Mouse (Mus musculus): ENCODE measurements around the gene Ankzf1. TPM values are rescaled to one million over a fixed set of nuclear protein-coding genes. Genes with fewer than 3 reads are reported as not detected.
A peak's percentile ranks its signal among the peaks of the same experiment; 100 is the strongest.

The Ankzf1 gene
- polyA plus RNA-seq, 1 experiment from 2014 or later: 29.2 TPM

GRCm38 (mm10) chr1:75213096-75213495 lies 21.1 kb downstream of the Ankzf1 start:
- ATAC-seq (ENCODE audit: low FRiP score, low TSS enrichment): no peak
- H3K9me3 ChIP-seq (ENCODE audit: low read length): no peaks in the 10 kb centered on the region
- 87% methylated on average over 7 of the region's 7 CpGs for WGBS
- no peak overlapping the region for H3K4me2 ChIP-seq (replicated peaks; ENCODE audit: low read depth, low read length)
- H3K4me3 ChIP-seq (ENCODE audit: low read length): no peak overlapping the region
- H3K36me3 ChIP-seq (ENCODE audit: insufficient read depth, low read length): peaks cover 34% of the 10 kb centered on the region
- H3K27ac ChIP-seq (ENCODE audit: low read length): peak overlapping the region; percentile 91
- H3K27me3 ChIP-seq (ENCODE audit: insufficient read depth, low read length): peaks cover 7% of the 10 kb centered on the region; the same call in 1 of the 2 replicates
- peaks cover 48% of the 10 kb centered on the region for H3K4me1 ChIP-seq (ENCODE audit: insufficient read depth, low read length)
- no peak overlapping the region for H3K9ac ChIP-seq (replicated peaks; ENCODE audit: low read length)

- H3K9me3 ChIP-seq (ENCODE audit: low read length): no peaks in the 10 kb centered on the region
- H3K4me1 ChIP-seq (ENCODE audit: insufficient read depth, low read length): peaks cover 48% of the 10 kb centered on the region
- 61% methylated on average over 2 of the region's 2 CpGs for WGBS
- peaks cover 34% of the 10 kb centered on the region for H3K36me3 ChIP-seq (ENCODE audit: insufficient read depth, low read length)
- peaks cover 14% of the 10 kb centered on the region; the same call in 1 of the 2 replicates for H3K27me3 ChIP-seq (ENCODE audit: insufficient read depth, low read length)
- ATAC-seq (ENCODE audit: low FRiP score, low TSS enrichment): peak; percentile 49
- H3K27ac ChIP-seq (ENCODE audit: low read length): peak overlapping the region; percentile 91
- H3K4me3 ChIP-seq (ENCODE audit: low read length): no peak overlapping the region
- no peak overlapping the region for H3K4me2 ChIP-seq (replicated peaks; ENCODE audit: low read depth, low read length)
- peak overlapping the region; percentile 27; the same call in 1 of the 2 replicates for H3K9ac ChIP-seq (replicated peaks; ENCODE audit: low read length)
Measured at GRCm38 (mm10) chr1:75214442-75214841, 22.5 kb downstream of the Ankzf1 start.

DNA sequence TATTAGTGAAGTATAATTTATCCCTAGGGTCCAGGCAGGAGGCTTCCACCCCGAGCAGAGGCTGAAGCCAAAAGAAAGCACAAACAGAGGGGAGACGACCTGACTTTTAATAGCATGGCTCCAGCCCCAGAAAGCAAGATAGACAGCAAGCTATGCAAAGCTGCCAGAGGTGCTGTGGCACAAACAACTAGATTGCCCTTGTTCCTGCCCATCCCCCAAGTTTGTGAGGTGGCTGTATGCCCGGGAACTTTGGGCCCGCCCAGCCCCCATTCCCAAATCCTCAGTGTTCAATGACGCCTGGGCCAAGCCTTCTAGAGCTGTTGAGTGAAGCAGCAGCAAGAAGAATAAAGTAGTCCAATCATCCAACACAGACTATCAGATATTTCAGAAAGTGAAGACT lies 22.9 kb downstream of the Ankzf1 start:
- Histone ChIP-seq H3K9me3 (ENCODE audit: low read length) (no peaks in the 10 kb centered on the region), H3K4me3 (ENCODE audit: low read length) (no peak overlapping the region), H3K4me2 (replicated peaks; ENCODE audit: low read depth, low read length) (0 out of 2 replicates have a peak overlapping the region, but pooled peaks have one; percentile 17), H3K4me1 (ENCODE audit: insufficient read depth, low read length) (peaks cover 48% of the 10 kb centered on the region), H3K27ac (ENCODE audit: low read length) (peak overlapping the region; percentile 91), H3K27me3 (ENCODE audit: insufficient read depth, low read length) (peaks cover 17% of the 10 kb centered on the region), H3K36me3 (ENCODE audit: insufficient read depth, low read length) (peaks cover 34% of the 10 kb centered on the region), H3K9ac (replicated peaks; ENCODE audit: low read length) (no peak overlapping the region)
- no peak for ATAC-seq (ENCODE audit: low FRiP score, low TSS enrichment)
- 56% methylated on average over 5 of the region's 5 CpGs for WGBS

- 87% methylated on average over 9 of the region's 9 CpGs for WGBS
- H3K9me3 ChIP-seq (ENCODE audit: low read length): no peaks in the 10 kb centered on the region
- no peak for ATAC-seq (ENCODE audit: low FRiP score, low TSS enrichment)
- peaks cover 26% of the 10 kb centered on the region for H3K27me3 ChIP-seq (ENCODE audit: insufficient read depth, low read length)
- peaks cover 44% of the 10 kb centered on the region for H3K4me1 ChIP-seq (ENCODE audit: insufficient read depth, low read length)
- H3K4me3 ChIP-seq (ENCODE audit: low read length): no peak overlapping the region
- H3K36me3 ChIP-seq (ENCODE audit: insufficient read depth, low read length): peaks cover 34% of the 10 kb centered on the region
- peak overlapping the region; percentile 91; the same call in 1 of the 2 replicates for H3K27ac ChIP-seq (ENCODE audit: low read length)
- H3K4me2 ChIP-seq (replicated peaks; ENCODE audit: low read depth, low read length): no peak overlapping the region
- H3K9ac ChIP-seq (replicated peaks; ENCODE audit: low read length): no peak overlapping the region
Measured at GRCm38 (mm10) chr1:75215785-75216184, 23.8 kb downstream of the Ankzf1 start.

GRCm38 (mm10) chr1:75216797-75217585 lies 25.0 kb downstream of the Ankzf1 start:
- no peaks in the 10 kb centered on the region for H3K9me3 ChIP-seq (ENCODE audit: low read length)
- WGBS: 73% methylated on average over 13 of the region's 13 CpGs
- peak overlapping the region; percentile 99 for H3K4me2 ChIP-seq (replicated peaks; ENCODE audit: low read depth, low read length)
- peaks cover 33% of the 10 kb centered on the region for H3K27me3 ChIP-seq (ENCODE audit: insufficient read depth, low read length)
- no peak for ATAC-seq (ENCODE audit: low FRiP score, low TSS enrichment)
- peak overlapping the region; percentile 1; the same call in 1 of the 2 replicates for H3K27ac ChIP-seq (ENCODE audit: low read length)
- peaks cover 32% of the 10 kb centered on the region for H3K36me3 ChIP-seq (ENCODE audit: insufficient read depth, low read length)
- peaks cover 36% of the 10 kb centered on the region for H3K4me1 ChIP-seq (ENCODE audit: insufficient read depth, low read length)
- H3K9ac ChIP-seq (replicated peaks; ENCODE audit: low read length): peak overlapping the region; percentile 28; the same call in 1 of the 2 replicates
- peak overlapping the region; percentile 54; the same call in 1 of the 2 replicates for H3K4me3 ChIP-seq (ENCODE audit: low read length)

GRCm38 (mm10) chr1:75217893-75218226 lies 25.9 kb downstream of the Ankzf1 start:
- WGBS: 3% methylated on average over 6 of the region's 6 CpGs
- H3K4me1 ChIP-seq (ENCODE audit: insufficient read depth, low read length): peaks cover 28% of the 10 kb centered on the region
- peak overlapping the region; percentile 68; the same call in 1 of the 2 replicates for H3K9ac ChIP-seq (replicated peaks; ENCODE audit: low read length)

DNA sequence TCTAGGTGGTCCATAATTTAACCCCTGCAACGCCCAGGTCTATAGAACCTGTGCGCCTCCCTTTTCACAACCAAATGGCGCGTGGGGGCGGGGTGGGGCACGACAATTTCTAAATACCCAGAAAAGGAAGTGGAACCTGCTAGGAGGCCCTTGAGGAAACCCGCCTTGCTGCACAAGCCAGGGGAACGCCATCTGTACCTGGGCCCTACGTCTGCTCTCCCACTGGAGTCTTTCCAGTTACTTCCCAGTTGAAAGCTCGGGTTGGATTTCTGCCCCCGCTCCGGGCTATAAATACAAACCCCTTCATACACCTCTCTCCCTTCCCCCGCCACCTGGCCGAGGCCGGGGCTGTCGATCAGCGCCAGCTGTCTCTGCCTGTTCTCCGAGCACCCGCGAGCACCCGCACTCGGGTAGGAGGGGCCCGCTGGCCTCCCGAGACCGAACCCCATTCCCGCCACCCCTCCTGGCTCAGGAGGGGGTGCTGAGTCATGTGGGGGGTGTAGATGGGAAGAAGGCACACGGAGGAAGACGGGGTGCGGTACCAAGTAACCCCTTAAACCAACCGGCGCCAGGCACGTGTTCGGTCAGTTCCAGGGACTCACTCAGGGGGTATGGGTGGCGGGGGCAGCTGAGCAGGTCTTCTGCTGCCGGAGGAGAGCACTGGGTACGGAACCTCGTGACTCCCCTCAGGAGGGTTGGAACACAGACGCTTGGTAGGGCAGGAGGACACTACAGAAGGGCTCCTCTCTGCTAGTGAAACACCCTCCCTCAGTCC lies 26.5 kb downstream of the Ankzf1 start:
- H3K4me3 ChIP-seq (ENCODE audit: low read length): peak overlapping the region; percentile 54
- no peak overlapping the region; the same call in 1 of the 2 replicates for H3K27ac ChIP-seq (ENCODE audit: low read length)
- peaks cover 33% of the 10 kb centered on the region for H3K27me3 ChIP-seq (ENCODE audit: insufficient read depth, low read length)
- peaks cover 20% of the 10 kb centered on the region for H3K36me3 ChIP-seq (ENCODE audit: insufficient read depth, low read length)
- H3K9me3 ChIP-seq (ENCODE audit: low read length): no peaks in the 10 kb centered on the region
- peaks cover 23% of the 10 kb centered on the region for H3K4me1 ChIP-seq (ENCODE audit: insufficient read depth, low read length)
- peak; percentile 10; the same call in 1 of the 2 replicates for ATAC-seq (ENCODE audit: low FRiP score, low TSS enrichment)
- peak overlapping the region; percentile 68 for H3K9ac ChIP-seq (replicated peaks; ENCODE audit: low read length)
- WGBS: 2% methylated on average over 38 of the region's 38 CpGs
- peak overlapping the region; percentile 99 for H3K4me2 ChIP-seq (replicated peaks; ENCODE audit: low read depth, low read length)

More at GRCm38 (mm10) chr1:75217893-75218226, 25.9 kb downstream of the Ankzf1 start:
- Histone ChIP-seq H3K4me3 (ENCODE audit: low read length) (peak overlapping the region; percentile 54), H3K27me3 (ENCODE audit: insufficient read depth, low read length) (peaks cover 33% of the 10 kb centered on the region), H3K4me2 (replicated peaks; ENCODE audit: low read depth, low read length) (peak overlapping the region; percentile 99), H3K9me3 (ENCODE audit: low read length) (no peaks in the 10 kb centered on the region), H3K36me3 (ENCODE audit: insufficient read depth, low read length) (peaks cover 24% of the 10 kb centered on the region), H3K27ac (ENCODE audit: low read length) (peak overlapping the region; percentile 9; the same call in 1 of the 2 replicates)
- no peak for ATAC-seq (ENCODE audit: low FRiP score, low TSS enrichment)

DNA sequence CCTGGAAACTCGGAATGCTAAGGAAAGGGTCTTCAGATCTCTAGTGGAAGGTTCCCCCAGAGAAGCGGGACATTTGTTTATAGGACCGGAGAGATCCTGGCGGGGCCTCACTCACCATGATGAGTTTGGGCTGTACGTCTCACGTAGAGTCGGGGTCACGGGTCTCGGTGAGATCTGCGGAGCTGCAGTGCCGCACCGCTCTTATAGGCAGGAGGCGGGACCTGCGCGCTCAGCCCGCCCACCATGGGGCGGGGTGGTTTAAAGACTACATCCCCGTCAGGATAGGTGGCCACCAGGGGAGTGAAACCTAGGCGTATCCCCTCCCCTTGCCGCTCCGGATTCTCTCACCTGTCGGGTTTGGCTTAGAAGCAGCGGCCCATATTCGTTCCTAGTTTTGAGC lies 27.1 kb downstream of the Ankzf1 start:
- peaks cover 13% of the 10 kb centered on the region for H3K36me3 ChIP-seq (ENCODE audit: insufficient read depth, low read length)
- H3K27ac ChIP-seq (ENCODE audit: low read length): no peak overlapping the region
- H3K4me3 ChIP-seq (ENCODE audit: low read length): peak overlapping the region; percentile 54
- peaks cover 16% of the 10 kb centered on the region for H3K4me1 ChIP-seq (ENCODE audit: insufficient read depth, low read length)
- H3K4me2 ChIP-seq (replicated peaks; ENCODE audit: low read depth, low read length): peak overlapping the region; percentile 99
- no peaks in the 10 kb centered on the region for H3K9me3 ChIP-seq (ENCODE audit: low read length)
- under 1% methylated on average over 24 of the region's 24 CpGs for WGBS
- peak overlapping the region; percentile 68 for H3K9ac ChIP-seq (replicated peaks; ENCODE audit: low read length)
- peak; percentile 85 for ATAC-seq (ENCODE audit: low FRiP score, low TSS enrichment)
- H3K27me3 ChIP-seq (ENCODE audit: insufficient read depth, low read length): peaks cover 33% of the 10 kb centered on the region

DNA sequence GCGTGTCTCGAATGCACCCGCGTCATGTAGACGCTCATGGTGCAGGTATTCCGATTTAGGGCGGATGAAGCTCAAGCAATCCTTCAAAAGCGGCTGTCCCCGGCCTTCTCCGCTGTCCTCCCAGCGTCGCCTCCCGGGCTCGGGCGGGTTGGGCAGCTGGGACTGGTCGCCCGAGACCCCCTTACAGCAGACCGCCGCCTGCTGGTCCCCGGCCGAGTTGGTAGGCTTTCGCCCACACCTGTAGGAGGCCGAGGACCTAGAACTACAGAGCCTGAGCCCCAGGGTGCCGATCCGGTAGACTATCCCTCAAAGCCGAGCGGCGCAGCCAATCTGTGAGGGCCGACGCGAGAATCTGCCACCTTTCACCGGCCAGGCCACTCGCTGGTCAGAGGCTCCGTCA lies 27.6 kb downstream of the Ankzf1 start, which contains the start of gene Tuba4a:
Tuba4a (minus strand) TSS at position 335 of the 400 bp plus-strand sequence.
- Histone ChIP-seq H3K27me3 (ENCODE audit: insufficient read depth, low read length) (peaks cover 33% of the 10 kb centered on the region), H3K4me2 (replicated peaks; ENCODE audit: low read depth, low read length) (peak within 1 kb of the TSS; percentile 99)

More for the DNA sequence above, 27.6 kb downstream of the Ankzf1 start, which contains the start of gene Tuba4a:
- Histone ChIP-seq H3K4me3 (ENCODE audit: low read length) (peak within 1 kb of the TSS; percentile 54), H3K9me3 (ENCODE audit: low read length) (no peaks in the 10 kb centered on the region), H3K9ac (replicated peaks; ENCODE audit: low read length) (peak within 1 kb of the TSS; percentile 68), H3K4me1 (ENCODE audit: insufficient read depth, low read length) (peaks cover 14% of the 10 kb centered on the region), H3K27ac (ENCODE audit: low read length) (no peak within 1 kb of the TSS; the same call in 1 of the 2 replicates), H3K36me3 (ENCODE audit: insufficient read depth, low read length) (peaks cover 10% of the 10 kb centered on the region; the same call in 1 of the 2 replicates)
- under 1% methylated on average over 34 of the region's 34 CpGs for WGBS
- peak; percentile 67 for ATAC-seq (ENCODE audit: low FRiP score, low TSS enrichment)
